Mouse (Mus musculus) adrenal gland, adult 2 months (tissue): Measurements from ENCODE around the gene Gm10944. TPM values are rescaled to one million over a fixed set of nuclear protein-coding genes. Genes with fewer than 3 reads are reported as not detected.
A peak's percentile ranks its signal among the peaks of the same experiment; 100 is the strongest.

Source experiments
- DNase-seq: peaks from one replicate; pipeline ENCODE4 v3.0.0; 2021
- long read RNA-seq: library from polyadenylated mRNA; stranded (forward); transcript quantifications from one replicate; pipeline ENCODE4 v2.0.0, GENCODE M21; 2021
- polyA plus RNA-seq: library from polyadenylated mRNA; depleted of rRNA; stranded (reverse); fragments of >200 nt; gene quantifications from 2 replicates; pipeline ENCODE4 v1.2.3, GENCODE M21; 2012; rRNA removed
- total RNA-seq, 2 experiments: library from RNA; stranded (reverse); gene quantifications; 2 replicates each; pipeline ENCODE4 v1.2.3; 2021

Gene Gm10944
- total RNA-seq (not detected), polyA plus RNA-seq (not detected in 2 replicates)
- long read RNA-seq: 0 reads

- no peak for DNase-seq
Observed at GRCm38 (mm10) chr10:10681048-10681447, at the start of gene Gm10944. Gm10944 (plus strand) TSS chr10:10681348.

GRCm38 (mm10) chr10:10655991-10656390, 25.2 kb upstream of the Gm10944 start:
- no peak for DNase-seq

- DNase-seq: no peak
Observed at GRCm38 (mm10) chr10:10656621-10657020, 24.5 kb upstream of the Gm10944 start.

DNA sequence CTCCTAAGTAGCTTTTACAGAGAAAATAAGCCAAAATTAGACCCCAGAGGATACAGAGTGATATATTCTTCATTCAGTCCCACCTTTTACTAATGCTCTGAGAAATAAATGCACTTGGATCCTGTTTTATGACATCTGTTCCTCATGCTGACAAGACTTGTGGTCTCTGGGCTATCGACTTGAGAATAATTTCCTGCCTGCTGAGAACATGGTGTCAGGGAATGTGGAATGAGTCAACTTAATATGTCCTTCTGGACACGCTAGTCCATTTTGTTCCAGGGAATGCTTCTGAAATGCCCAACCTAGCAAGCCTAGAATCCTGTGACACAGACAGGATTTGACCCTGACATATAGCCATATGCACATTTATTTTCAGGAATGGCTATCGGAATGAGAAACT, 22.0 kb upstream of the Gm10944 start:
- DNase-seq: no peak

- no peak for DNase-seq
Observed at GRCm38 (mm10) chr10:10659976-10660375, 21.2 kb upstream of the Gm10944 start.

DNA sequence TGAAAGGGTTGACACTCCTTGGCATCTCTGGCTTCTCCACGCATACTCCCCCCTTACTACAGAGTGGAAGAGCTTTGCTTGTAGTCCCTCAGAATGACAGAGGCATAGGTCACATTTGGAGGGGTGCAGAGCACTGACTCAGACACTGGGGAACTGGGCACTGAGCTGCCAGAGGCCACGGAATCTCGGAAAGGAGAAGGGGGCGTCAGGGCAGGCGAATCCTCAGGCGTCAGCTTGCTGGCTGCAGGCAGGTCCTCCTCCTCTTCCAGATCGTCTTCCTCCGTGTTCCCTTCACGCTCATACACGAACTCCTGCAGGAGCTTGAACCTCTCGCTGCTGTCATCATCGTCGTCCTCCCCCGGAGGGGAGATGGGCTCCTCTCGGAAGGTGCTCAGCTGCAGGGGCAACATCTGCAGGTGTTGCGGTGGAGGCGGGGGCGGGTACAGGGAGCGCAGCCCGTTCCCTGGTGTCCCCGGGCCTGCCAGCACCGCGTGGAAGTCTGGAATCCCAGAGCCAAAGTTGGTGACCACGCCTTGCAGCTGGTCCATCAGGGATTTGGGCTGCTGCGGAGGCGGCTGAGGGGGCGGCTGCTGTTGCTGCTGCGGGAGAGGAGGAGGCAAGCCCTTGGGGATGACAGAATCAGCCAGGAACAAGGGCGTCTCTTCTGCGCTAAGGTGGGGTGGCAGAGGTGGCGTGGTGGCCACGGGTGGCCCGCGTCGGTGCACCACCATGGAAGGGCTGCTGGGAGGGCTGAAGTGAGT, 7.9 kb downstream of the Gm10944 start:
- DNase-seq: peak; percentile 5

DNA sequence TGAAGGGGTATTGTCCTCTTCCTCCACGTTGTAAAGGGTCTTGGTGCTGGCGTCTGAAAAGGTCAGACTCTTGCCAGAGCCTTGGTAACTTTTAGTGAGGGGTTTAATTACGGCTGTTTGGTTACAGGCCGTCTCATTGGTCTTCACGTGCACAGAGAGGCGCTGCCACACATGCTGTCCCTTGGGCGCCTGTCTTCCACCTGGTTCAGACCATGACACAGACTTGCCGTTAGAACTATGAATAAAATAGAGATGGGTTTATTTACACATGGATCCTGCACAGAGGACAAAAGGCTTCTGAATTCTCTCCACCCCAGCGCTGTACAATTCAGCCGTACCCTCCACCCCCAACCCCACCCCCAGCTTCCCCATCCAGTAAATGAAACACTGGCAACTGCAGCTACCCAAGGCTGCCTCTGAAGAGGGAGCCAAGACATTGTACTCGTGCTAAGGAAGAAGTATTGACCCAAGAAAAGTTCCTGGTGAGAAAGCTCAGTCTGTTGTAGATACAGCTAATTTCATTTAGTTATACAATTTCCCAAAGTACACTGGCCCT, 8.6 kb downstream of the Gm10944 start:
- DNase-seq: no peak

- DNase-seq: no peak
Observed at GRCm38 (mm10) chr10:10697497-10697896, 16.3 kb downstream of the Gm10944 start.

DNA sequence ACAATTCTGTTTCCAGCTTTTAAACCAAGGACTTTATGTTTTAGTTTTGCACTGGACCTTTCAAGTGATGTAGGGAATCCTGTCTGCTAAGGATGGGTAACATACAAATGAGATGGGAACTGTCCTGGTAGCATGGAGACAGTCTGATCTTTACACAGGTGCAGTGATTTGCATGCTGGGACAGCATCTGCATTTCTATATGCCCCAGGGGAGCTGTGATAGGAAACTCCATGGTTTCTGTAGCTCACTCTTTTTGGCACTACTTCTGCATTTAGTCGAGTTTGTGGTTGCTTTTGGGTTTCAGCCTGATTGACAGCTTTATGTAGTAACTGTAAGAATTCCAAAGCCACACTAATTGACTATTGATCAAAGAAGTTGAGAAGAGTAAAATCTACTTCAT, 19.8 kb downstream of the Gm10944 start:
- DNase-seq: no peak

- DNase-seq: no peak
Observed at GRCm38 (mm10) chr10:10701326-10701725, 20.2 kb downstream of the Gm10944 start.

DNA sequence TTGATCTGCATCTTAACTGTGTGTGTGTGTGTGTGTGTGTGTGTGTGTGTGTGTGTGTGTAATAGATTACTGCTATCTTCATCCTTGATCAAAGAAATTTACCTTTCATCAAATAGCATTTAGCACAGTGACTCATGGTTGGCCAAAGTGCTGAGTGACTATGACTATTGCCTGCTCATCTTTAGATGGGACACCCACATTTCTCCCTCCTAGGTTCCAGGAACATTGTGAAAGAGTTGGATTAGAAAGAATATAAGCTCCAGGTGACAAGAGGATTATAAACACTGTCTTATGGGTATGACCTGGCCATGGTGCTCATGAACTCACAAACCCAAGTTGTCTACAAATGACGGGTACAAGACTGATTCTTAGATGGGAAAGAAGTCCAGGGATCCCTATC, 26.9 kb downstream of the Gm10944 start:
- DNase-seq: no peak

DNA sequence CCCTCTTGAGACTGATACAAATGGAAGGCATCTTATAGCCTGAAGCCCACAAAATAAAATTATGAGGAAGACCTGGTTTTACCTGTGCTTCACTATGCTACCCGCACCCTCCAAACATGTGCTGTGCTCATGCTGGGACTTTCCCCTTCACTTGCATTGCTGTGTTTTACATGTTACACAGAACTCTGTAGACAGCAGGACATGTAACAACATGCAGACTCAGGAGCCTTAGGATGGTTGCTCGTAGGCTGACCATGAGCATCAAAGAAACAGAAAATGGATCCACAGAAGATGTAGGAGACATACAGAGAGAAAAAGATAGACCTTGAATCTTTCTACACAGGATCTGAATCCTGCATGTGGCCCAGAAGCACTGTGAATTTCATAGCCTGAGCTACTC, 29.2 kb downstream of the Gm10944 start:
- DNase-seq: no peak

DNA sequence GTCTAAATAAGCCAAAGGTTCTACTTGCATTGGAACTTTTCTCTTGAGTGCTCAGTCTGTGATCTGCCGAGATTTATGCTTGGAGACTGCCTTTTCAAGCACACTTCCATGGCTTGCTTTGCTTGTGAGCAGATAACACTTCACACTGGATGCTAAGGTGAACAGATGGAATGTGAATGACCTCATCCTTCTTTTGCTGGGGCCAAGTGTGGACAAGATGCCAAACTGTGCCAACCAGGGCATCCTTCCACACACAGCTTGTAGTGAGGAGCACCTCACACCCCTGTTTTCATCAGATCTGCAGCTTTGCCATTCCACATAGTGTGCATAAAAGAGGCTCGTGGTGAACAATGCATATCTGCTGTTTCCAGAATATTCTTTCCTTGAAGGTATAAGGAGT, 29.7 kb downstream of the Gm10944 start:
- DNase-seq: no peak

DNA sequence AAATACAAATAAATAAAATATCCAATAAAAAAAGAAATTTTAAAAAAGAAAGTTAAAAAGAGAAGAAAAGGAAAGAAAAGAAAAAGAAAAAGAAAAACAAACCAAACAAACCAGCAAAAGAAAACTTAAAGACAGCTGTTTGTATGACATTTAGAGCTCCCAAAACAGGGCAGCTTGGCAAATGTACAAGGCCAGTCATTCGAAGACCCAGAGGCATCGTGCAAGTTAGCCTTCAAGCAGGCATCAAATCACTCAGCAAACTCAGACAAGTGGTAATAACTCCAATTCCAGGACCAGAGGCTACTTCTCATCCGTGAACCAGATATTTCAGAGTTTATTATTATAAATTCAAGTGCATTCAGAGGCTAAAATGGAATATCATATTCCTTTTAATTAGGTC, 45.4 kb downstream of the Gm10944 start:
- peak; percentile 52 for DNase-seq

Other genes with a start within 250 kb of the Gm10944 start
- gene Adgb, start 209.0 kb upstream of the Gm10944 start, total RNA-seq: under 1 TPM; 0.49 to 0.66 TPM
- gene Adgb, start 209.0 kb upstream of the Gm10944 start, polyA plus RNA-seq: 0.07 TPM in 1 of 2 replicates, not detected in the other
- 1 to 10 TPM; 5.5 to 5.6 TPM for gene Rab32, start 123.1 kb upstream of the Gm10944 start, total RNA-seq
- 5.3 and 6.8 TPM in 2 replicates for gene Rab32, start 123.1 kb upstream of the Gm10944 start, polyA plus RNA-seq